Mouse (Mus musculus): Measurements from ENCODE around the gene 1110008L16Rik.

- no peak for TF ChIP-seq CTCF (IDR thresholded peaks at IDR 0.05; ENCODE audit: low read depth)
- TF ChIP-seq EP300 (IDR thresholded peaks at IDR 0.05; ENCODE audit: low read depth), result no peak
Observed at GRCm38 (mm10) chr12:55387083-55387787, 87.9 kb downstream of the 1110008L16Rik start.

Measured in liver, embryonic 14.5 days (tissue).